Mouse (Mus musculus) kidney, adult 9 months (tissue): Measurements from ENCODE around the gene Dusp16.

Experiments
- DNase-seq: peaks from one replicate; pipeline ENCODE4 v3.0.0; 2022

The Dusp16 gene

DNA sequence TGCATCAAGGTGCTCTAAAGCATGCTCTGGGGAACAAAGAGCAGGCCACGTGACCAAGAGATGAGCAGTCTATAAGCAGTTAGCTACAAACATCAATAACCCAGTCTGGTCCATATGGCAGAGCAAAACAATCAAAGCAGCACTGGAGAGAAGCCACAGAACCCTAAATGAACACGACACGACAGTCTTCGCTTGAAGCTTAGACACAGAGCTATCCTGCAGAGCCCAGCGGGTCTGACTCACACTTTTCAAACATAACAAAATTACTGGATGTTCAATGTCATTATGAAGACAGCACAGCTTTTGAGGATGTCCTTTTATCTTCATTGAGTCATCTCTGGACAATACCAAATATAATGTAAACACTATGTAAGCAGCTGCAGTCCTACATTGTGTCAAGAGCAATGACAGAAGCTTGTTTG, 58.6 kb downstream of the Dusp16 start:
- DNase-seq = no peak

DNA sequence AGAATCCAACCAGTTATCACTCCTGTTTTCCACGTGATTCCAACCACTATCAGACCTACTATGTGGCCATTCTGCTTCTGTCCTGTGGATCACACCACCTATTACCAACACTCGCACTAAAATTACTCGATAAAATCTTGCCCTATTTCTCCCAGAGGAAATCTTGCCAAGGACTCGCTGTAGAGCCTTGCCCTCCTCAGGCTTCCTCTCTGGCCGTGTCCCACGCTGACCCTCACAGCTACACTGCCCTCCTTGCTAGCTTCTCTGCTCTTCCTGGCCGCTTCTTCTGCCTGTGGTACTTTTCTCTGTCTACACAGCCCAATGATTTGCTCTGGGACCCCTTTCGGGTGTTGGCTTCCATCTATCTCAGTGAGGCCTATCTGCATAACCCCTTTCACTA, 59.6 kb downstream of the Dusp16 start:
- DNase-seq = no peak

DNA sequence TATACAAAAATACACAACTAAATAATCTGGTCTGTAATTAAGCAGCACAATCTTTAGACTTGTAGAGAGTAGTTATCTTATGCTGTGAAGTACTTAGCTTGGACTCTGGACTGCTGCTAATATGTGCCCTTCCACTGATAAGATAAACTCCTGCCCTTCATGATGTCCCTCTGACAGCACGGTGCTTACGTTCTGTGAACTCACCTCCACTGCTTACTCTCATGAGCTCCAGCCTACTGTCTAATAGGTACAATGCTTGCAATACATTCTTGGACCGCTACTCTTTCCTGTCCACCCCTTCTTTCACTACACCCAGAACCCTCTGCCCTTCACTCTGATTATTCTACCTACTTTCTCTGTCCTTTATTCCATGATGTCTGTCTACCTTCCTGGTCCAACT, 61.4 kb downstream of the Dusp16 start:
- no peak for DNase-seq

DNA sequence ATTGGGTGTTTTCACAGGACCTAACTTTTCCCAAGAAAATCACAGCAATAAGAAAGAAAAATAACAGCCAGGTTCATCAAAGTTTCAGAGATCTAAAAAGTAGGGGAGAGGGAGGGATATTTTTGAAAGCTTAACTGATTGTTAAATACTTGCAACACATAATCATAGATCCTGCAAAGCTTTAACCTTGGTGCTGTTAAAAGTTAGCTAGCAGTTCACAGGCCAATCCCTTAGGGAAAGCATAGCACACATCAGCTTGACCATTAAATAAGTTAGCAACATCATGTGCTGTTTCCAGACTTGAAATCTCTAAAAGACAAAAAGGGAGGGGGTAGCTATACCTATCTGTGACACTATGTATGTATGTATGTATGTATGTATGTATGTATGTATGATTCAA, 67.0 kb downstream of the Dusp16 start:
- peak; percentile 77 for DNase-seq

DNA sequence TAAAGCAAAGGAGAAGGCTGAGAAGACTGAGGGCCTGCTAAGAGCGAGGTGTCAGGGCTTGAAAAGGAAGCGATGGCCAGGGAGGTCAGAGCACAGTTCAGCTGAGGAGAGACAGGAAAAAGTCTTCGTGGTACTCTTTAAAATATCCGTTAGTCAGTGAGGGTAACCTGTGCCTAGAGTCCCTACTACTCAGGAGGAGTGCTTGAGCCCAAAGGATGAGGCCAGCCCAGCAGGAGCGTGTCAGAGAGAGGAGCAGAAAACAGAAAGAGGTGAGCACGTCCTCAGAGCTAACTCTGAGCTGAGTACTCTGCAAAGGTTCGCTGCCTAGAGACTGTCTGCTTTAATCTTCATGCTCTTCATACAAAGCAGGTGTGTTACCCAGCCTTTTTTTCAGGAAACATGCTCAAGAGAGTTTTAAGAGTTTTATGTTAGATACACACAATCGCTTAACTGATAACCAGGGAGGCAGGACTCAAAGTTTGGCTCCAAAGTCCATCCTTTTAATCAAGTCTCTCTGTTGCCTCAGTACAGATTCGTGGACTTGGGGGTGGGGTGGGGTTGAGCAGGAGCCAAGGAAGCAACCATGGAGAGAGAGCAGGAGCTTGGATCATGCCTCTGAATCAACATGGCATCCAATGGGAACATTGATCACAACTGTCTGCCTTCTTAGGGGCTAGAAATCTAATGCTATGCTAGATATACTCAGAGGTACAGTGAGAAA, 68.4 kb downstream of the Dusp16 start:
- DNase-seq = peak; percentile 92

DNA sequence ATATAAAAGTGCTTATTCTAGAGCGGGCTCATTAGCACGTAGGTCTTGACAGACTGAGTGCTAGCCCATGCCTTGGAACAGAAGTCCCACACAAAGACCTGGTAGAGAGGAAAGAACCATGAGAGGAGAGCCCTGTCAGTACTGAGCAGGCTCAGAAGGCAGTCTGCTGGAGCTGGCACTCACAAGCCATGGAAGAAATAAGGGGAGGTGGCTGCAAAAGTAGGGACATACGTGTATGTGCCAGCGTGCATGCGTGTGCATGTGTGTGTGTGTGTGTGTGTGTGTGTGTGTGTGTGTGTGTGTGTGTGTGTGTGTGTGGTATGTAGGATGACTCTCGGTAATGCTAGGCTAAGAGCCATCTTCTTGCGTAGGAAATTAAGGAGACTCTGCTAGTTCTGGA, 69.1 kb downstream of the Dusp16 start:
- DNase-seq = no peak

DNA sequence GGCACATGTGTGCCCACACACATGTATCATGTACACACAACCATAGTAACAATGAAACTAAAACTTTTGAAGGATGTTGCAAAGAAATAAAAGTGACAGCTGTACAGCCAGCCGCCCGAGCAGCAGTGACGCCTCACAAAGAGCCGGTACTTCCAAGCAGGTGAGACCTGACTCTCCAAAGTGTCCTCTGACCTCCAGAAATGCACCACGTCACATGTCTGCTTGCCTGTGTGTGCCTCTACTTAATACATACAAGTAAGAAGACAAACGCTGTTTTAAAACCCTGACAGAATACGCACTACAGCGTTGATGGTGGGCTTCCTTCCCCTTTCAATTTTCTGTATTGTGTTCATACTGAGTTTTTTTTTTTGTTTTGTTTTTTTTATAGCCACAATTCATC, 69.5 kb downstream of the Dusp16 start:
- no peak for DNase-seq

DNA sequence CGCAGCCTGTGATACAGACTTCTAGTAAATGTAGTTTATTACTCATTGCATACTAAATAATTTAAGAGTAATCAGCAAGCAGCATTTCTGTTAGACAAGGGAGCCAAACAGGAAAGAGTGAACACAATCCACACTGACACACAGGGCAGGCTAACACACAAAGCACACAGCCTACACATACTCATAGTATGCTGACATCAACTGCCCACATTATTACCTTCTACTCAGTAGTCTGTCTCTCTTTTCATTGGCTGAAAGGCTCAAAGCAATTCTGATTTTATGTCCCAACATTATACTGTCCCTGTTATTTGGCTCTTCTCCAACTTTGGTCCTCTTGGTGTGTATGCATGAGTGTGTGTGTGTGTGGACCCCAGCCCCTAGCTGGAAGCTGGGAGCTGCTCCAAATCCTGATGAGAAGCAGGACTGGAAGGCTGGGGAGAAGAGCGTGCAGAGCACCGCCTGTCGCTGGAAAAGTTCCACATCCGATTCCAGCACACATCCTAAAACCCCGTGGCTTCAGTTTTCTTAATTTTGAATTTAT, 70.6 kb downstream of the Dusp16 start:
- DNase-seq = no peak

DNA sequence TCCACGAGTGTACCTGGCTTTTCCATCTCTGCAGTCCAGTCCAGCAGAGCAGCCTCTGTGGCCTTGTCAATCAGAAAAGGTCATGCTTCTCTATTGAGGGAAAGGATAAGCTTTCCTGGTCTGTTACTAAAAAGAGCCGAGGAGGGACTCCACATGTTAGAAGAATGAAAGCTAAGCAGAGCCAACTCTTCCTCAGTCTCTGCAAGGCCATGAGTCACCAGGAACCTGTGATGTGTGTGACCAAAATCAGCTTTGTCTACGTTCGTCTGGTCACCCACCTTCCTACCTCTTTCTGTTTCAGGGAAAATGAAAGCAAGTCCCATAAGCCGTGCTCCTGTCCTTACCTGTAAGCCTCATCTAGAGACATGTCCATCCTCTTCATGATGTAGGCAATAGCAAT, 72.3 kb downstream of the Dusp16 start:
- no peak for DNase-seq

DNA sequence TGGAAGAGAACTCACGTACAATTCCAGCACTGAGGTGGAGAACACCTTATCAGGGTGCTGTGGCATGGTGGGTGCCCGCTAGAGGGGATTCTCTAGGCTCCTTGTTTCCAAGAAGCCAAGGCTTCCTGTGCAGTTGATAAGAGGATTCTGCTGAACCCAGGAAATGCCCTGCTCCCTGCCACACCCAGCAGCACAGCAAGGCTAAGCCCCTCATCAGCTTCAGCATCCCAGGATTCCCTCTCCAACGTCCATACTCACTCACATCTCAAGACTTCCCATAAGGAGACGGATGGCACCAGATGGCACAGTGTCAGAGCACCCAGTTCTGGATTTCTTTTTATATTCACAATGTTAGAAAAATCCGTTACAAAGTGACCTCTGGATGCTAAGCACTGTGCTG, 73.3 kb downstream of the Dusp16 start:
- no peak for DNase-seq

DNA sequence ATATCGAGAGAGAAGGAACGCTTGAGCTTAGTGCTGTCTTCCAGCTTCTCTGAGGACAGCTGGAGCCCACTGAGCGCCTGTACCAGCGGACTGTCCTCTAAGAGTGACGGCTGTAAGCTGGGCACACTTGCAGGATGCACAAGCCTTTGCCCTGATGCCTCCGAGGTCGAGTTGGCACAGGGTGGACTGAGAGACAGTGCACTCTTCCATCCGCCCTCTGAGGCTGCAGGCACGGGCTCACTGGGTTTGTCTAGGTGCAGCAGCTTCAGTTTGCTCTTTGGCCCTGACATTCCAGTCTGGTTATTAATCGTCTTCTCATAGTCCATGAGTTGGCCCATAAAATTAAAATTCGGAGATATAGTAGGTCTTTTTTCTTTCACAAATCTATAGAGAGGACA, 73.8 kb downstream of the Dusp16 start:
- peak; percentile 84 for DNase-seq

DNA sequence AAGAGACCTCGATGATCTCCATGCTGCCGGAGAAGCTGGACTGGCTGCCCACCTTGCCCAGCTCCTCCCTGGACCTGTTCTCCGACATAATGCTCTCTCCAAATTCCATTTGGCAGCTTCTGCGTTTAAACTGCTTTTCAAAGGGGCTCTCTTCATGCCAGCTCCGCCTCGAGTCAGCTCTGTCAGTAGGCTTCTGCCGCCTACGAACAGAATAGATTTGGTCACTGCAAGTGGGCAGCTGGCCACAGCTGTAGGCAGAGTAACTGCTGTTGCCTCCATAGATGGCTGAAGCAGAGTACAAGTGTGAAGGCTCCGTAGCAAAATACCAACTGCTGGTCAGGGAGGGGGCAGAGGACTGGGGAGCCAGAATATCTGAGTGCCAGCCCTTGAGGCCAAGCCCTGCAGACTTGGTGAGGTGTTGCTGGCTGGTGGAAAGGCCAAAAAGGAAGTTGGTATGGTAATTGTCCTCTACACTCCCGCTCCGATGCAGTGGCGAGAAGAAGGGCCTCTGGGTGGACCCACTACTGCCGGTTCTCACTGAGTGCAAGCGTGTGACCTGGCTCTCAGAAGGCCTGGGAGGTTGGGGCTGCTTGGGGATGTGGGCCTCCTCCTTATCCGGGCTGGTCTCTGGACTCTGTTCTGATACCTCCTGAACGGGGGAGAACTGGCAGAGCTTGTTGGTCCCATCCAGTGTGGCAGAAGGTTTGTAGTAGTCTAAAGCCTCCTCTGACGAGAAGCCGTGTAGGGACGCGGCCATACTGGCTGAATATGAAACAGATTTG, 74.3 kb downstream of the Dusp16 start:
- no peak for DNase-seq

DNA sequence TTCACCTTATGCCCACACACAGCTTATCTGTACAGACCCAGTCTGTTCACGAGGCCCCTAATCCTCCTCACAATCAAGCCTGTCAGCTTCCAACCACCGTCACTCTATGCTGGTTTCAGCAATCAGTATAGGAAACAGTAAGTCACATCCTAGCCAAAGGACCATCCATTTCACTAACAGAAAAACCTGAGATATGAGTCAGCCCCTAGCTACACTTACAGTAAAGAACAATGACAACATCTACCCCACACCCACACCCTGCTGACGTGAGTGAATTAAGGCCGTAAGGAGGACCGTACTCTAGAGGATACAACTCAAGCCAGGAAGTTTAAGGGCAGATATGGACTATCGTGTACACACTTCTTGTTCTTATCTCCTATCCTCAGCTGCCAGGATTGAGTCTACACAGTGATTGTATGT, 76.2 kb downstream of the Dusp16 start:
- no peak for DNase-seq

DNA sequence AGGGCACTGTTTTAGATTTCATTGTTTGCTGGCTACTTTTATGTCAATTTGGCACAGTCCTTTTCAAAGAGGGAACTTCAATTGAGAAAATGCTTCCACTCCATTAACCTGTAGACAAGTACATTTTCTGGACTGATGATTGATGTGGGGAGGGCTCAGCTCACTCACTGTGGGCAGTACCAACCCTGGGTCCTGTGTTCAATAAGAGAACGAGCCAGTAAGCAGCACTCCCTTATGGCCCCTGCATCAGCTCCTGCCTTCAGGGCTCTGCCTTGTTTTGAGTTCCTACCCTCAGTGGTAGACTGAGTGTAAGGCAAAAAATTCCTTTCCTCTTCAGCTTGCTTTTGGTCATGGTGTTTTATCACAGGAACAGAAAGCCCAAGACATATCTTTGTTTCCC, 78.5 kb downstream of the Dusp16 start:
- no peak for DNase-seq

DNA sequence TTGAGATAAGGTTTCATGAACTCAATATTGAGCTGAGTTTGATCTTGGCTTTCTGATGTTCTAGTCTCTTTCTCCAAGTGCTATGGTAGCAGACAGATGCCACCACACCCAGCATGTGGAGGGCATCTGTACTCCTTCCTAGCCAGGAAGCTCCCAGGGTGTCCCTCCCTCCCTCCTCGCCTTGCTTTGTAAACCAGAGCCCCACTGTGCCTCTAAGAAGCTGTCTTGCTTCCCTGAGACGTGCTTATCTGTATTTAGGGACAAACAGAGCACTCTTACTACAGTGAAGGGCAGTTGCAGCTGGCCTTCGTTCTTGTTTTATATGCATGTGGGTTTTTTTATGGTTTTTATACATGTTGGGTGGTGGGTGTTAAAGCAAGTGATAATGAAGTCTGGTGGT, 79.1 kb downstream of the Dusp16 start:
- DNase-seq = no peak

DNA sequence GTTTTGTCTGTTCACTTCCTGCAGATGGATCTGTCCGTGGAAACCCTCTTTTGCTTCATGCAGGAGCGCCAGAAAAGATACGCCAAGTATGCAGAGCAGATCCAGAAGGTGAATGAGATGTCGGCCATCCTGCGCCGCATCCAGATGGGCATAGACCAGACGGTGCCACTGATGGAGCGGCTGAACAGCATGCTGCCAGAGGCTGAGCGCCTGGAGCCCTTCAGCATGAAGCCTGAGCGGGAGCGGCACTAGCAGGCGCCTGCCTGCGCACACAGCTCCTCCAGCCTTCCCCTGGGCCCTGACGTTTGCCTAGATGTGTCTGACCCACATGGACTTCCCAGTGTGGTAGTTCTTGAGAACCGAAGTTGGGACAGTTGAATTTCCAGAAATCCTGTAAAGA, 82.4 kb downstream of the Dusp16 start:
- no peak for DNase-seq

DNA sequence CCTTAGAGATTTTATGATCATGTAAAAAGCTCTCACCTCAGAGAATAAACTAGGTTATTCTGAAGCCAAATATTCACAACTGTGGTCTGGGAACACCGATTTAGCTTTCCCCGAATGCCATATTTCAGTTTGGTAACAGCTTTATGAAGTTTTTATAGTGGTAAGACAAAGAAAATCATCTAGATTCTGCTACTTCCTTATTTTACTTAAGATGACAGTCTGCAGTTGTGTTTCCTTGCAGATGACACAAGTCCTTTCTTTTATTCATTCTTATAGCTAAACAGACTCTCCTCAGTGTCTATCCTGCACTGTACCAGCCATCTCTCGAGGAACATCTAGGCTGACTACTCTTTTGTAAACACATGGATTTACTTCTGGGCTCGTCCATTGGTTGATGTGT, 86.0 kb downstream of the Dusp16 start:
- no peak for DNase-seq

DNA sequence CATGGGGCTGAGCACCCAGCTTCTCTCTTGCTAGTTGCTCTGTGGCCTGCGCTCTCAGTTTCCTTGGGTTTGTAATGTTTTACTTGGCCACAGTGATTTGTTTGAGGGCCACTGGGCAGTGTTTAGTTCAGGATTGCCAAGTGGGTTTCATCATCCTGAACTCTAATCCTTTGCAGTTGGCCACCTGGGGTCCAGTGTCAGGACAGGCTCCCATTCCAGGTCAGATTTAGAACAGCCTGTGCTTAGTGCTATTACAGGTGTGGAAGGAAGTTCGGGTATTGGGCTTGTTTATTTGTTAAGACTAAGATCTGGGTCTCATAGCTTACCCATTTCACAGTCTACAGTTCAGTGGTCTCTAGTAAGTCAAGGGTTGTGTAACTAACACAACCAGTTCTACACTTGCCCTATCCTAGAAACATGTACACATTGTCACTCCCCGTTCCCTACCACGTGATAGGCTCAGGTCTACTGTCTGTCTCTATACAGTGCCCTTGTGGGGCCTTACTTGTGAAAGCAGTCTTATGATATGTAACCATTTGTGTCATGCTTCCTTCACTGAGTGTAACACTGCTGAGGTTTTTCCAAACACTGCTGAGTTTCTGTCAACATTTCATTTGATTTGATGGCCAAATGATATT, 89.3 kb downstream of the Dusp16 start:
- DNase-seq = peak; percentile 80

DNA sequence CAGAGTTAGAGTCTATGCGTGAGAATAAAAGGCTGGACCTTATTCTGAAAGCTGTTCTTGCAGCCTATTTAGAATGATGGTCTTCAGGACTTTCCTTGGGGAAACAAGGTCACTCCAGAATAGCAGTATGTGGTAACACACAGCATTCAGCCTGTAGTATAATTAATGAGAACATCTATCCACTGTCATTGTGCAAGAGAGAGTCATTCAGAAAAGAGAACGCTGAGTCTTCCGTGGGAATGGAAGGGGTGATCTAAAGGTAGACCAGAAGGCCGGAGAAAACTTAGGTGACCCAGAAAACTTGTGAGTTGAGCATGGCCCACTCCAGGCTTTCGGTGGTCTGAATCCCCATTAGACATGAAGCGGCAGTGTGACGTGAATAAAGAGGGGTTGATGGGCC, 90.2 kb downstream of the Dusp16 start:
- no peak for DNase-seq

DNA sequence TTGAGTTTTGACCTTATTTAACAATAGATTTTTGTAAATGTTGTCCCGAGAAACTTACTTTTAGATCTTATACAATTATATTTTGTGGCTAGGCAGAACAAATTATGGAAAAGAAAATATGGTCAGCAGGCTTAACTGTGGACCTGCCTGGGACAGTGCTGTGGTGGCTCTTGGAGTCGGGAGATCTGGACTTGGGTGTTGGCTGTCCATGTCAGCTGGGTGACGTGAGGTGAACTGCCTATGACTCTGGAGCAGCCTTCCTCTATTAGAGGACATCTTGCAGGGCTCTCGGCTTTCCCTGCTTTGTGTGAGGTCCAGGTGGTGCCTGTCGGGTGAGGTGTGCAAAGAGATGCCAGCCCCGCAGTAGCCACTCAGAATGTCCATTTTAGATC, 91.2 kb downstream of the Dusp16 start:
- no peak for DNase-seq

DNA sequence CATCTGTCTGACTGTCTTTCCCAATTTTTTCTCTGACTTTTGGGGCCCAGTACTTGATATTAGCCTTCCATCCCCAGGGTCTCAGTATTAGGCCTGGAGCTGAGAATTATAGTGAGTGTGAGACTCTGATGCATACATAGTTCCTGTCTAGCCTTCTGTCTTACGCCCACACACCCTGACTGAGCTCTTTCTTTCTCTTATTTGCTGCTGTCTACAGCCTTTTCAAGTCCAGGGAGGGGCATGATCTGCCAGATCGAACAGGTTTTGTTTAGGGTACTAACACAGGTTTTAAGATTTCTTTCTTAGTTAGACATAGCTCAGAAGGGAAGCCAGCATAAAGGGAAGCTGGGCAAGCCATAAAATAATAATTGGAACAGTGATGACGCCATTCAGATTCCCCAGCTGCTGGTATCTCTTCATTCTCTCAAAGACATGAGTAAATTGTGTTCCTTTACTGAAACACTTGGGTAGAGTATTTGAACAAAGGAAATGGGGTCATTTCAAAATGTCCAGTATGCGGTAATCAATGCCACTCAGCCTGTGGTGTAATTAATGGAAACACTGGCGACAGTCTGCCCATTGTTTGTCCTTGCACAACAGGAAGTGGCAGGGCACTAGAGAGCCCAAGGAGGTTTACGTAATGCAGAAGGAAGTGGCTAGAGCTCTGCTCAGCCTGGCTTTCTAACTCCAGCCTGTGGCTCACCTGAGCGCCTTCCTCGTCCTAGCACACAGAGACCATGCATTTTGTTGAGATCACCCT, 91.8 kb downstream of the Dusp16 start:
- DNase-seq = peak; percentile 46

DNA sequence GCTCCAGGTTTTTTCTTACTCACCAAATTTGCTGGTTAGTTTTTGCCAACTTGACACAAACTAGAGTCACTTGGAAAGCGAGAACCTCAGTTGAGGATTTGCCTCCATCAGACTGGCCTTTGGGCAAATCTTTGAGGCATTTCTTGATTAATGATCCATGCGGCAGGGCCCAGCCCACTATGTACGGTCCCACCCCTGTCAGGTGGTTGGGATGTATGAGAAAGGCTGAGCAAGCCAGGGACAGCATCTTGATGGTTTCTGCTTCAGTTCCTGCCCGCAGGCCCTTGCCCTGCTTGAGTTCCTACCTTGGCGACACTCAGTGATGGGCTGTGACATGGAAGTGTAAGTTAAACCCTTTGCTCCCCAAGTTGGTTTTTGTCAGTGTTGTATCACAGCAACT, 94.2 kb downstream of the Dusp16 start:
- DNase-seq = no peak

DNA sequence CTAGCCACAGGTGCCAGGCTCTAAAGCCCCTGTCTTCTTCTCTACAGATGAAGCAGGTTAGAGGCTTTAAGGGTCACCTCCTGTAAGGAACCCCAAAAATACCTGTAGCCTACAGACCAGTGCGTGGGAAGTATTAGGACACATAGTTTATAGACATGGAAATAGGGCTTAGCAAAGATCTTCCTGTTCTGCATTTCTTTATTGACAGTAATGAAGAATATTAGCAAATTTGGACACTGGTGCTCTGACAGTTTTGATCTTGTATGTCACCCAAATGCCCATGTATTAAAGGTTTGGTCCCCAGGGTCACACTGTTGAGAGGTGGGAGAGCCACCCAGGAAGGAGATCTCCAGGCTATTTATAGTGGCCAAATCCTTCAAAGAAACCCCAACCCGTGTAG, 95.9 kb downstream of the Dusp16 start:
- no peak for DNase-seq
